Mouse (Mus musculus) kidney, postnatal 0 days (tissue): Measurements from ENCODE around the gene Stat3. TPM values are rescaled to one million over a fixed set of nuclear protein-coding genes. Genes with fewer than 3 reads are reported as not detected.

Experiments
- ATAC-seq: fragments of 200-750 bp; cut with Nextera tagmentation; replicated peaks from 2 replicates; pipeline ENCODE4 v1.8.0; 2017; ENCODE audit warnings: low read depth, moderate number of reproducible peaks, moderate TSS enrichment, moderate library complexity; ENCODE audit not compliant: low FRiP score
- DNase-seq: peaks from one replicate; pipeline ENCODE4 v3.0.0-alpha.2; 2016; ENCODE audit warnings: low spot score
- H3K27ac ChIP-seq: fragments of 300-500 bp; sonication (generic); 2 replicates; pipeline ENCODE4 v1.5.1; 2014; ENCODE audit warnings: mild to moderate bottlenecking
- H3K27me3 ChIP-seq: fragments of 300-500 bp; sonication (generic); 2 replicates; pipeline ENCODE4 v1.6.1; 2014; ENCODE audit warnings: low read length, mixed read lengths; ENCODE audit not compliant: insufficient read depth
- H3K36me3 ChIP-seq: fragments of 300-500 bp; sonication (generic); 2 replicates; pipeline ENCODE4 v1.6.1; 2014; ENCODE audit warnings: low read length, mixed read lengths; ENCODE audit not compliant: insufficient read depth
- H3K4me1 ChIP-seq: fragments of 300-500 bp; sonication (generic); replicated peaks from 2 replicates; pipeline ENCODE4 v1.6.1; 2014; ENCODE audit warnings: antibody characterized with exemption, low read length, mixed read lengths; ENCODE audit not compliant: insufficient read depth
- H3K4me2 ChIP-seq: fragments of 300-500 bp; sonication (generic); 2 replicates; pipeline ENCODE4 v1.6.1; 2014; ENCODE audit warnings: mild to moderate bottlenecking, low read length, moderate library complexity, mixed read lengths
- H3K4me3 ChIP-seq: fragments of 300-500 bp; sonication (generic); replicated peaks from 2 replicates; pipeline ENCODE4 v1.5.1; 2014; ENCODE audit warnings: low read depth, low read length
- H3K9ac ChIP-seq: fragments of 300-500 bp; sonication (generic); 2 replicates; pipeline ENCODE4 v1.6.1; 2014; ENCODE audit warnings: low read depth, low read length
- H3K9me3 ChIP-seq: fragments of 300-500 bp; sonication (generic); replicated peaks from 2 replicates; pipeline ENCODE4 v1.6.1; 2016; ENCODE audit warnings: low read length, inconsistent platforms, mixed read lengths
- CTCF ChIP-seq: IDR thresholded peaks from 2 replicates; pipeline ENCODE4 v1.5.1; 2016; ENCODE audit warnings: antibody characterized with exemption, low read depth, mild to moderate bottlenecking, moderate library complexity
- WGBS: fragments of 180-500 bp; shearing (Covaris S2); extraction: QIAGEN DNeasy Blood & Tissue Kit; methylation state at CpG from one replicate; pipeline ENCODE4 v1.1.7; 2014; 5-methylcytosine and 5-hydroxymethylcytosine counted together
- polyA plus RNA-seq: library from polyadenylated mRNA; unstranded; fragments of >200 nt; fragmentation: Nextera tagmentation; extraction: Ambion mirVana; gene quantifications from 2 replicates; pipeline ENCODE4 v1.2.1, GENCODE M21; 2015

The Stat3 gene
- polyA plus RNA-seq, 1 experiment from 2014 or later = 48.0 TPM

- DNase-seq = no peak
- WGBS = 77% methylated on average over 3 of the region's 3 CpGs
These were observed 41.9 kb upstream of the Stat3 start for GRCm38 (mm10) chr11:100981236-100981635.

GRCm38 (mm10) chr11:100980438-100980837, 41.1 kb upstream of the Stat3 start:
- no peak for TF ChIP-seq CTCF
- no peaks in the 10 kb centered on the region for H3K9me3 ChIP-seq
- H3K27me3 ChIP-seq = no peaks in the 10 kb centered on the region
- no peak for DNase-seq
- H3K36me3 ChIP-seq = no peaks in the 10 kb centered on the region
- H3K4me3 ChIP-seq = no peak overlapping the region
- H3K4me1 ChIP-seq = no peaks in the 10 kb centered on the region
- WGBS = 79% methylated on average over 1 of the region's 1 CpGs
- ATAC-seq = no peak
- peak overlapping the region; percentile 51 for H3K27ac ChIP-seq
- H3K9ac ChIP-seq = no peak overlapping the region
- no peak overlapping the region for H3K4me2 ChIP-seq

More at GRCm38 (mm10) chr11:100981236-100981635, 41.9 kb upstream of the Stat3 start:
- Histone ChIP-seq H3K27me3 (no peaks in the 10 kb centered on the region), H3K4me1 (no peaks in the 10 kb centered on the region), H3K36me3 (no peaks in the 10 kb centered on the region), H3K4me3 (no peak overlapping the region), H3K9ac (no peak overlapping the region), H3K4me2 (no peak overlapping the region), H3K9me3 (no peaks in the 10 kb centered on the region), H3K27ac (no peak overlapping the region)
- ATAC-seq = no peak
- TF ChIP-seq CTCF = no peak

DNA sequence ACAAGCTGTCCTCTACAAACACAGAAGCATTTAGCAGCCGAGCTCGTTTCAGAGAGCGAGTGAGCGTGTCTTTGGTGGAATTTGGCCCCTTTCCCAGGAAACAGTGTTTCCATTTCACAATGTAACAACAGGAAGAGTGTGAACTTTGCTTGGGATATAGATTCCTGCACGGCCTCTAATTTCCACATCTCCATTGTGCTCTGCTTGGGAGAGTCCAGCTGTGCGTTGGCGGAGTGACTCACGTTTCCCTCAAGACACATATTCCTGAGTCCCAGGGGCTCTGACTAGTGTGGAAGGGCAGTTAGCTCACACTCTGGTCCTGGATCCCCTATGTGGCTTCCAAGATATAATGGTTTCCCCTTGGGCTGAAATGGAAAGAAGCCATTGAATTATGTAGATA, 40.5 kb upstream of the Stat3 start:
- Histone ChIP-seq H3K27ac (peak overlapping the region; percentile 51), H3K36me3 (no peaks in the 10 kb centered on the region), H3K4me2 (0 out of 2 replicates have a peak overlapping the region, but pooled peaks have one; percentile 7), H3K27me3 (no peaks in the 10 kb centered on the region), H3K9ac (no peak overlapping the region), H3K4me3 (no peak overlapping the region), H3K9me3 (no peaks in the 10 kb centered on the region), H3K4me1 (no peaks in the 10 kb centered on the region)
- WGBS = 20% methylated on average over 8 of the region's 8 CpGs
- TF ChIP-seq CTCF = no peak
- ATAC-seq (0 out of 2 replicates have a peak, but pooled peaks have one; percentile 36), DNase-seq (peak; percentile 88)

GRCm38 (mm10) chr11:100975241-100975640, 35.9 kb upstream of the Stat3 start:
- no peaks in the 10 kb centered on the region for H3K4me1 ChIP-seq
- TF ChIP-seq CTCF = no peak
- no peaks in the 10 kb centered on the region for H3K36me3 ChIP-seq
- 62% methylated on average over 7 of the region's 7 CpGs for WGBS
- H3K9me3 ChIP-seq = no peaks in the 10 kb centered on the region
- no peak overlapping the region for H3K9ac ChIP-seq
- no peak overlapping the region for H3K4me2 ChIP-seq
- H3K4me3 ChIP-seq = no peak overlapping the region
- H3K27ac ChIP-seq = no peak overlapping the region
- DNase-seq = peak; percentile 23
- ATAC-seq = no peak
- no peaks in the 10 kb centered on the region for H3K27me3 ChIP-seq

- Histone ChIP-seq H3K4me2 (no peak overlapping the region), H3K9ac (no peak overlapping the region), H3K27me3 (no peaks in the 10 kb centered on the region), H3K36me3 (no peaks in the 10 kb centered on the region), H3K9me3 (no peaks in the 10 kb centered on the region), H3K4me1 (no peaks in the 10 kb centered on the region), H3K4me3 (no peak overlapping the region), H3K27ac (no peak overlapping the region)
- no peak for ATAC-seq
- WGBS = 59% methylated on average over 14 of the region's 14 CpGs
- DNase-seq = no peak
- no peak for TF ChIP-seq CTCF
These were observed 35.1 kb upstream of the Stat3 start for GRCm38 (mm10) chr11:100974381-100974970.

DNA sequence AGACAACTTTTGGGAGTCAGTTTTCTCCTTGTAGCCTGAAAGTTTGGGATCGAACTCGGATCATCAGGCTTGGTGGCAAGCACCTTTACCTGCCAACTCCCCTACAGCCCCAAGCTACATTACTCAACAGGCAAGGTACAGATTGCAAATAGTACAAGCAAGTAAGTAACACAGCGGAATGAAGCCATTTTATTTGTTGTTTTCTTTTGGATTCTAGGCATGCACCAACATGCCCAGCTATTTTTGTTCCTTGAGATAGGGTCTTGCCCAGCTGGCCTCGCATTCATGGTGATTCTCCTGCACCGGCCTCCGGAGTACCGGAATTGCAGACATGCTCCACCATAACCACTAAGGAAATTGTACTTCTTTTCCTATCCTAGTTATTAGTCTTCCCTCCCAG, 33.9 kb upstream of the Stat3 start:
- Histone ChIP-seq H3K4me3 (no peak overlapping the region), H3K9ac (no peak overlapping the region), H3K4me2 (no peak overlapping the region), H3K36me3 (no peaks in the 10 kb centered on the region), H3K27me3 (no peaks in the 10 kb centered on the region), H3K9me3 (no peaks in the 10 kb centered on the region), H3K4me1 (no peaks in the 10 kb centered on the region; the same call in 1 of the 2 replicates), H3K27ac (no peak overlapping the region)
- ATAC-seq = no peak
- TF ChIP-seq CTCF = no peak
- WGBS = 91% methylated on average over 7 of the region's 7 CpGs
- DNase-seq = no peak

- 72% methylated on average over 10 of the region's 10 CpGs for WGBS
- H3K4me3 ChIP-seq = no peak overlapping the region
- no peak for ATAC-seq
These were observed 32.1 kb upstream of the Stat3 start for GRCm38 (mm10) chr11:100971455-100971854.

More at GRCm38 (mm10) chr11:100971455-100971854, 32.1 kb upstream of the Stat3 start:
- Histone ChIP-seq H3K9ac (no peak overlapping the region), H3K27ac (0 out of 2 replicates have a peak overlapping the region, but pooled peaks have one; percentile 87), H3K27me3 (no peaks in the 10 kb centered on the region), H3K36me3 (no peaks in the 10 kb centered on the region), H3K9me3 (no peaks in the 10 kb centered on the region), H3K4me1 (no peaks in the 10 kb centered on the region; the same call in 1 of the 2 replicates), H3K4me2 (no peak overlapping the region)
- no peak for DNase-seq
- no peak for TF ChIP-seq CTCF
